Mouse (Mus musculus): ENCODE data around the gene Rfx7. TPM values are rescaled to one million over a fixed set of nuclear protein-coding genes. Genes with fewer than 3 reads are reported as not detected.
A peak's percentile ranks its signal among the peaks of the same experiment; 100 is the strongest.

Gene Rfx7
- polyA plus RNA-seq (2012; rRNA removed): 7.4 and 7.8 TPM in 2 replicates

- peak in 1 of 2 experiments; percentile 66 for DNase-seq (ENCODE audit: low read depth in 1 of 2, low spot score in 2 of 2)
- TF ChIP-seq POLR2A (IDR thresholded peaks at IDR 0.05; ENCODE audit: low read depth, low read length) (peak; percentile 25; the same call in 1 of the 2 replicates), CTCF (IDR thresholded peaks at IDR 0.05; ENCODE audit: extremely low read depth, insufficient read depth, insufficient read length, insufficient replicate concordance) (no peak)
- peaks cover 10% of the 10 kb centered on the region for H3K4me1 ChIP-seq (ENCODE audit: control insufficient read depth, insufficient read depth, insufficient read length)
- H3K27me3 ChIP-seq (ENCODE audit: control insufficient read depth, insufficient read depth, low read length): no peaks in the 10 kb centered on the region
- 1% methylated on average over 55 of the region's 63 CpGs for WGBS
- H3K27ac ChIP-seq (ENCODE audit: insufficient read depth, low read length): peak within 1 kb of the TSS; percentile 97
- peak within 1 kb of the TSS; percentile 84 for H3K4me3 ChIP-seq (ENCODE audit: extremely low read depth, insufficient read depth, insufficient read length)
- H3K36me3 ChIP-seq (ENCODE audit: control insufficient read depth, insufficient read depth, low read length): no peaks in the 10 kb centered on the region
These were observed at the start of gene Rfx7 for GRCm38 (mm10) chr9:72531996-72532380. Gene Rfx7, plus strand, starts transcription at chr9:72532240.

GRCm38 (mm10) chr9:72488523-72488922, 43.5 kb upstream of the Rfx7 start:
- TF ChIP-seq CTCF (IDR thresholded peaks at IDR 0.05; ENCODE audit: extremely low read depth, insufficient read depth, insufficient read length, insufficient replicate concordance): no peak
- TF ChIP-seq POLR2A (IDR thresholded peaks at IDR 0.05; ENCODE audit: low read depth, low read length): no peak
- H3K4me3 ChIP-seq (ENCODE audit: extremely low read depth, insufficient read depth, insufficient read length): no peak overlapping the region
- peaks cover 10% of the 10 kb centered on the region; the same call in 1 of the 2 replicates for H3K4me1 ChIP-seq (ENCODE audit: control insufficient read depth, insufficient read depth, insufficient read length)
- no peak overlapping the region for H3K27ac ChIP-seq (ENCODE audit: insufficient read depth, low read length)
- no peak for DNase-seq (ENCODE audit: low read depth in 1 of 2, low spot score in 2 of 2)
- peaks cover 3% of the 10 kb centered on the region; the same call in 1 of the 2 replicates for H3K36me3 ChIP-seq (ENCODE audit: control insufficient read depth, insufficient read depth, low read length)
- H3K27me3 ChIP-seq (ENCODE audit: control insufficient read depth, insufficient read depth, low read length): no peaks in the 10 kb centered on the region

DNA sequence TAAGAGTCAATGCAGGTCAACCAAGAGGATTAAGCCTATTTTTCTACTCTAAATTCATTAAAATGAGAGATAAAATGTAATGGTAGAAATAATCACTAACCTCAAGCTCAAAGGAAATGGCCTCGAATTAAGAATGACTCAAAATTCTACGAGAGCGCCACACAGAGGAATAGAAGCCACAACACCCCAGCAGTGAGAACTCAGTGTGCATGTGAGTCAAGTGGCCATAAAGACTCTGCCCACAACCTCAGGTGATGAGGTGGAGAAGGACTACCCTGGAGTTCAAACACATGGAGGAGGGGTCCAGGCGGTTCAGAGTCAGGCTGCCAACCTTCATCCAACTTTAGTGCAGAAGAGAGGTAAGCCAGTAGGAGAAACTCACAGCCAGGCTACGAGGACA, 42.9 kb upstream of the Rfx7 start:
- DNase-seq (ENCODE audit: low read depth in 1 of 2, low spot score in 2 of 2): no peak
- 72% methylated on average over 5 of the region's 5 CpGs for WGBS
- no peaks in the 10 kb centered on the region for H3K27me3 ChIP-seq (ENCODE audit: control insufficient read depth, insufficient read depth, low read length)
- TF ChIP-seq CTCF (IDR thresholded peaks at IDR 0.05; ENCODE audit: extremely low read depth, insufficient read depth, insufficient read length, insufficient replicate concordance) (no peak), POLR2A (IDR thresholded peaks at IDR 0.05; ENCODE audit: low read depth, low read length) (no peak)
- H3K4me3 ChIP-seq (ENCODE audit: extremely low read depth, insufficient read depth, insufficient read length): no peak overlapping the region
- H3K4me1 ChIP-seq (ENCODE audit: control insufficient read depth, insufficient read depth, insufficient read length): peaks cover 10% of the 10 kb centered on the region; the same call in 1 of the 2 replicates
- peaks cover 3% of the 10 kb centered on the region; the same call in 1 of the 2 replicates for H3K36me3 ChIP-seq (ENCODE audit: control insufficient read depth, insufficient read depth, low read length)
- H3K27ac ChIP-seq (ENCODE audit: insufficient read depth, low read length): no peak overlapping the region

- Histone ChIP-seq H3K36me3 (ENCODE audit: control insufficient read depth, insufficient read depth, low read length) (peaks cover 2% of the 10 kb centered on the region; the same call in 1 of the 2 replicates), H3K4me3 (ENCODE audit: extremely low read depth, insufficient read depth, insufficient read length) (peak overlapping the region; percentile 83), H3K27me3 (ENCODE audit: control insufficient read depth, insufficient read depth, low read length) (no peaks in the 10 kb centered on the region), H3K4me1 (ENCODE audit: control insufficient read depth, insufficient read depth, insufficient read length) (peaks cover 10% of the 10 kb centered on the region; the same call in 1 of the 2 replicates), H3K27ac (ENCODE audit: insufficient read depth, low read length) (peak overlapping the region; percentile 92)
- under 1% methylated on average over 32 of the region's 32 CpGs for WGBS
- DNase-seq (ENCODE audit: low read depth in 1 of 2, low spot score in 2 of 2): peak; percentile 70 to 94
- TF ChIP-seq POLR2A (IDR thresholded peaks at IDR 0.05; ENCODE audit: low read depth, low read length) (peak; percentile 43), CTCF (IDR thresholded peaks at IDR 0.05; ENCODE audit: extremely low read depth, insufficient read depth, insufficient read length, insufficient replicate concordance) (no peak)
These were observed 40.4 kb upstream of the Rfx7 start for GRCm38 (mm10) chr9:72491559-72492193.

- Histone ChIP-seq H3K27ac (ENCODE audit: insufficient read depth, low read length) (peak within 1 kb of the TSS; percentile 92), H3K27me3 (ENCODE audit: control insufficient read depth, insufficient read depth, low read length) (no peaks in the 10 kb centered on the region), H3K36me3 (ENCODE audit: control insufficient read depth, insufficient read depth, low read length) (no peaks in the 10 kb centered on the region), H3K4me1 (ENCODE audit: control insufficient read depth, insufficient read depth, insufficient read length) (peaks cover 10% of the 10 kb centered on the region; the same call in 1 of the 2 replicates), H3K4me3 (ENCODE audit: extremely low read depth, insufficient read depth, insufficient read length) (peak within 1 kb of the TSS; percentile 83)
- no peak for TF ChIP-seq POLR2A (IDR thresholded peaks at IDR 0.05; ENCODE audit: low read depth, low read length)
- no peak for TF ChIP-seq CTCF (IDR thresholded peaks at IDR 0.05; ENCODE audit: extremely low read depth, insufficient read depth, insufficient read length, insufficient replicate concordance)
- WGBS: under 1% methylated on average over 6 of the region's 6 CpGs
- DNase-seq (ENCODE audit: low read depth in 1 of 2, low spot score in 2 of 2): peak in 1 of 2 experiments; percentile 15
These were observed 39.9 kb upstream of the Rfx7 start, which contains the start of gene Tex9 for GRCm38 (mm10) chr9:72492194-72492565. Gene Tex9, minus strand, starts transcription at chr9:72492212.

GRCm38 (mm10) chr9:72493465-72493864, 38.6 kb upstream of the Rfx7 start:
- H3K36me3 ChIP-seq (ENCODE audit: control insufficient read depth, insufficient read depth, low read length): no peaks in the 10 kb centered on the region
- WGBS: 22% methylated on average over 2 of the region's 2 CpGs
- H3K4me1 ChIP-seq (ENCODE audit: control insufficient read depth, insufficient read depth, insufficient read length): peaks cover 10% of the 10 kb centered on the region; the same call in 1 of the 2 replicates
- no peak overlapping the region for H3K27ac ChIP-seq (ENCODE audit: insufficient read depth, low read length)
- DNase-seq (ENCODE audit: low read depth in 1 of 2, low spot score in 2 of 2): peak; percentile 41 to 48
- no peak overlapping the region for H3K4me3 ChIP-seq (ENCODE audit: extremely low read depth, insufficient read depth, insufficient read length)
- TF ChIP-seq CTCF (IDR thresholded peaks at IDR 0.05; ENCODE audit: extremely low read depth, insufficient read depth, insufficient read length, insufficient replicate concordance) (no peak), POLR2A (IDR thresholded peaks at IDR 0.05; ENCODE audit: low read depth, low read length) (no peak)
- H3K27me3 ChIP-seq (ENCODE audit: control insufficient read depth, insufficient read depth, low read length): no peaks in the 10 kb centered on the region
